Mouse (Mus musculus) MEL (cell line): ENCODE data around the gene Trub1. TPM values are rescaled to one million over a fixed set of nuclear protein-coding genes. Genes with fewer than 3 reads are reported as not detected.

Experiments
- DNase-seq: peaks from one replicate; pipeline ENCODE4 v3.0.0; 2011; ENCODE audit warnings: low read depth, low spot score
- H3K27ac ChIP-seq: 2 replicates; pipeline ENCODE4 v1.5.1; 2012; ENCODE audit warnings: low read depth, mild to moderate bottlenecking, control low read depth, low read length, moderate library complexity; ENCODE audit not compliant: control insufficient read depth
- H3K27me3 ChIP-seq, 2 experiments: fragments of 150-350 bp in 1 of 2; sonication (generic) in 1 of 2; 2 replicates each; pipeline ENCODE4 v1.6.1; 2012; ENCODE audit warnings: low read length in 2 of 2, mild to moderate bottlenecking in 2 of 2, improper control_type of control experiment in 1 of 2, moderate library complexity in 1 of 2; ENCODE audit not compliant: insufficient read depth in 2 of 2, control insufficient read depth in 1 of 2
- H3K36me3 ChIP-seq, 2 experiments: 2 replicates each; pipeline ENCODE4 v1.6.1; 2012 to 2014; ENCODE audit warnings: low read length in 2 of 2, improper control_type of control experiment in 1 of 2, inconsistent platforms in 1 of 2, mild to moderate bottlenecking in 1 of 2; ENCODE audit not compliant: insufficient read depth in 2 of 2, control insufficient read depth in 1 of 2
- H3K4me1 ChIP-seq, 2 experiments: fragments of 150-350 bp in 1 of 2; sonication (generic) in 1 of 2; 2 replicates each; pipeline ENCODE4 v1.6.1; 2012; ENCODE audit warnings: low read length in 2 of 2, improper control_type of control experiment in 1 of 2, mild to moderate bottlenecking in 1 of 2; ENCODE audit not compliant: insufficient read depth in 2 of 2, control insufficient read depth in 1 of 2
- H3K4me3 ChIP-seq, 2 experiments: fragments of 150-350 bp in 1 of 2; sonication (generic) in 1 of 2; 2 replicates each; pipeline ENCODE4 v1.5.1; 2012; ENCODE audit warnings: low read depth in 2 of 2, low read length in 2 of 2, mild to moderate bottlenecking in 2 of 2, moderate library complexity in 2 of 2, control low read depth in 1 of 2, improper control_type of control experiment in 1 of 2; ENCODE audit not compliant: control insufficient read depth in 1 of 2, insufficient read depth in 1 of 2
- H3K79me2 ChIP-seq: 2 replicates; pipeline ENCODE4 v1.6.1; 2012; ENCODE audit warnings: mild to moderate bottlenecking, low read length, moderate library complexity; ENCODE audit not compliant: control insufficient read depth, poor library complexity, insufficient read depth
- H3K9ac ChIP-seq: 2 replicates; pipeline ENCODE4 v1.6.1; 2012; ENCODE audit warnings: low read depth, mild to moderate bottlenecking, control low read depth, low read length, moderate library complexity; ENCODE audit not compliant: control insufficient read depth, poor library complexity, severe bottlenecking
- H3K9me3 ChIP-seq: fragments of 150-350 bp; sonication (generic); replicated peaks from 2 replicates; pipeline ENCODE4 v1.6.1; 2012; ENCODE audit warnings: mild to moderate bottlenecking, low read length, improper control_type of control experiment, moderate library complexity; ENCODE audit not compliant: insufficient read depth
- CHD1 ChIP-seq: IDR thresholded peaks from 2 replicates; pipeline ENCODE4 v1.6.1; 2012; ENCODE audit warnings: low read depth, mild to moderate bottlenecking, inconsistent platforms, low read length, improper control_type of control experiment
- CHD2 ChIP-seq: IDR thresholded peaks from 2 replicates; pipeline ENCODE4 v1.6.1; 2011; ENCODE audit warnings: low read length, improper control_type of control experiment
- E2F4 ChIP-seq: IDR thresholded peaks from 2 replicates; pipeline ENCODE4 v1.6.1; 2011; ENCODE audit warnings: low read depth, low read length, improper control_type of control experiment, borderline replicate concordance
- GABPA ChIP-seq: IDR thresholded peaks from 2 replicates; pipeline ENCODE4 v1.6.1; 2012; ENCODE audit warnings: low read depth, mild to moderate bottlenecking, inconsistent platforms, low read length, improper control_type of control experiment, moderate library complexity
- GATA1 ChIP-seq: IDR thresholded peaks from 2 replicates; pipeline ENCODE4 v1.6.1; 2011; ENCODE audit warnings: low read depth, low read length, improper control_type of control experiment
- HCFC1 ChIP-seq: IDR thresholded peaks from 2 replicates; pipeline ENCODE4 v1.6.1; 2012; ENCODE audit warnings: low read depth, mild to moderate bottlenecking, inconsistent platforms, low read length, improper control_type of control experiment, moderate library complexity
- MAX ChIP-seq: IDR thresholded peaks from 2 replicates; pipeline ENCODE4 v1.6.1; 2011; ENCODE audit warnings: low read length, improper control_type of control experiment
- MXI1 ChIP-seq: IDR thresholded peaks from 2 replicates; pipeline ENCODE4 v1.6.1; 2011; ENCODE audit warnings: mild to moderate bottlenecking, low read depth, low read length, improper control_type of control experiment
- MYB ChIP-seq: IDR thresholded peaks from 2 replicates; pipeline ENCODE4 v1.6.1; 2011; ENCODE audit warnings: mild to moderate bottlenecking, low read depth, low read length, improper control_type of control experiment
- NELFE ChIP-seq: IDR thresholded peaks from 2 replicates; pipeline ENCODE4 v1.6.1; 2011; ENCODE audit warnings: low read depth, low read length, improper control_type of control experiment
- NRF1 ChIP-seq: IDR thresholded peaks from 2 replicates; pipeline ENCODE4 v1.6.1; 2014; ENCODE audit warnings: low read depth, mild to moderate bottlenecking, inconsistent platforms, low read length, improper control_type of control experiment, moderate library complexity; ENCODE audit not compliant: poor library complexity, insufficient read depth, severe bottlenecking
- POLR2AphosphoS5 ChIP-seq: IDR thresholded peaks from 2 replicates; pipeline ENCODE4 v1.6.1; 2012; ENCODE audit warnings: low read depth, borderline replicate concordance, mild to moderate bottlenecking, inconsistent platforms, low read length, moderate library complexity, mixed read lengths
- RAD21 ChIP-seq: IDR thresholded peaks from 2 replicates; pipeline ENCODE4 v1.6.1; 2011; ENCODE audit warnings: mild to moderate bottlenecking, low read depth, low read length, improper control_type of control experiment
- RCOR1 ChIP-seq: IDR thresholded peaks from 2 replicates; pipeline ENCODE4 v1.6.1; 2012; ENCODE audit warnings: low read depth, mild to moderate bottlenecking, inconsistent platforms, low read length, improper control_type of control experiment
- SIN3A ChIP-seq: IDR thresholded peaks from 2 replicates; pipeline ENCODE4 v1.6.1; 2012; ENCODE audit warnings: low read length, improper control_type of control experiment, inconsistent platforms
- SMC3 ChIP-seq: IDR thresholded peaks from 2 replicates; pipeline ENCODE4 v1.6.1; 2011; ENCODE audit warnings: low read depth, low read length, improper control_type of control experiment
- TAL1 ChIP-seq: IDR thresholded peaks from 2 replicates; pipeline ENCODE4 v1.6.1; 2012; ENCODE audit warnings: mild to moderate bottlenecking, inconsistent platforms, low read length, moderate library complexity, mixed read lengths
- TBP ChIP-seq: IDR thresholded peaks from 2 replicates; pipeline ENCODE4 v1.8.0; 2011; ENCODE audit warnings: low read depth, low read length, improper control_type of control experiment
- USF2 ChIP-seq, 2 experiments: IDR thresholded peaks; 2 replicates each; pipeline ENCODE4 v1.6.1; 2011 to 2012; ENCODE audit warnings: improper control_type of control experiment in 2 of 2, low read length in 2 of 2, borderline replicate concordance in 1 of 2, inconsistent platforms in 1 of 2, low read depth in 1 of 2, mild to moderate bottlenecking in 1 of 2; ENCODE audit not compliant: insufficient read depth in 1 of 2
- ZC3H11A ChIP-seq: IDR thresholded peaks from 2 replicates; pipeline ENCODE4 v1.6.1; 2012; ENCODE audit warnings: low read depth, mild to moderate bottlenecking, inconsistent platforms, low read length, improper control_type of control experiment
- ZKSCAN1 ChIP-seq: IDR thresholded peaks from 2 replicates; pipeline ENCODE4 v1.6.1; 2012; ENCODE audit warnings: low read depth, mild to moderate bottlenecking, inconsistent platforms, low read length, improper control_type of control experiment, moderate library complexity
- ZMIZ1 ChIP-seq: IDR thresholded peaks from 2 replicates; pipeline ENCODE4 v1.6.1; 2012; ENCODE audit warnings: low read depth, mild to moderate bottlenecking, inconsistent platforms, low read length, improper control_type of control experiment, moderate library complexity
- polyA plus RNA-seq, 2 experiments: library from polyadenylated mRNA; stranded (reverse) in 1 of 2; unstranded in 1 of 2; fragments of >175 nt in 1 of 2; fragments of >200 nt in 1 of 2; gene quantifications; 2 replicates each; pipeline versions ENCODE4 v1.2.1 to v1.2.4; 2012; ENCODE audit warnings: low replicate concordance in 2 of 2, low read depth in 1 of 2; ENCODE audit not compliant: insufficient read length in 2 of 2, insufficient read depth in 1 of 2, missing spikeins in 1 of 2
- total RNA-seq: library from RNA; depleted of rRNA; stranded (reverse); fragments of 300-350 nt; gene quantifications from 2 replicates; pipeline ENCODE4 v1.2.3, GENCODE M21; 2012

Trub1 gene
- total and polyA plus RNA-seq, 3 experiments, result 38.2 to 41.6 TPM; not detected in 1

- no peaks in the 10 kb centered on the region for H3K79me2 ChIP-seq
- DNase-seq, result no peak
- H3K4me3 ChIP-seq, result no peak overlapping the region
- TF ChIP-seq MAX, result no peak
- TF ChIP-seq RAD21, result no peak
- no peak for TF ChIP-seq ZKSCAN1
- TF ChIP-seq NELFE, result no peak
- no peak for TF ChIP-seq CHD1
- no peak for TF ChIP-seq TAL1
- no peak for TF ChIP-seq E2F4
- TF ChIP-seq NRF1, result no peak
- no peak for TF ChIP-seq CHD2
- TF ChIP-seq RCOR1, result no peak
- TF ChIP-seq SIN3A, result no peak
- no peak for TF ChIP-seq SMC3
- no peak for TF ChIP-seq MXI1
- no peak for TF ChIP-seq GABPA
- no peak for TF ChIP-seq POLR2AphosphoS5
- no peak for TF ChIP-seq TBP
- TF ChIP-seq ZC3H11A, result no peak
- TF ChIP-seq MYB, result no peak
- no peak for TF ChIP-seq HCFC1
- H3K9me3 ChIP-seq, result no peaks in the 10 kb centered on the region
- H3K9ac ChIP-seq, result no peak overlapping the region
- peaks cover 0 to 6% of the 10 kb centered on the region in 2 experiments; a peak in 2 of 4 replicates for H3K36me3 ChIP-seq
- no peak overlapping the region for H3K27ac ChIP-seq
- peaks cover 0 to 4% of the 10 kb centered on the region in 2 experiments; a peak in 2 of 4 replicates for H3K4me1 ChIP-seq
- no peaks in the 10 kb centered on the region; a peak in 1 of 4 replicates for H3K27me3 ChIP-seq
Measured at GRCm38 (mm10) chr19:57537510-57538182, 84.9 kb downstream of the Trub1 start.

- Histone ChIP-seq H3K27ac (no peak overlapping the region), H3K79me2 (no peaks in the 10 kb centered on the region), H3K36me3 (peaks cover 0 to 6% of the 10 kb centered on the region in 2 experiments; a peak in 2 of 4 replicates), H3K9ac (no peak overlapping the region), H3K27me3 (no peaks in the 10 kb centered on the region), H3K4me1 (peaks cover 0 to 4% of the 10 kb centered on the region in 2 experiments; a peak in 2 of 4 replicates)
- no peak for DNase-seq
- TF ChIP-seq USF2 (IDR thresholded peaks at IDR 0.05; ENCODE audit: borderline replicate concordance in 1 of 2, insufficient read depth in 1 of 2, low read depth in 1 of 2, low read length in 2 of 2), result no peak
- no peak for TF ChIP-seq GATA1
- no peak for TF ChIP-seq NELFE
- TF ChIP-seq MAX, result no peak
- TF ChIP-seq ZMIZ1, result no peak
- no peak for TF ChIP-seq E2F4
- TF ChIP-seq, all 39 proteins: peak for 0
- no peak overlapping the region for H3K4me3 ChIP-seq
- no peaks in the 10 kb centered on the region for H3K9me3 ChIP-seq
Measured at GRCm38 (mm10) chr19:57540118-57540517, 87.4 kb downstream of the Trub1 start.
